Mouse (Mus musculus) ES-Bruce4 (cell line): ENCODE data around the gene Ube2f. TPM values are rescaled to one million over a fixed set of nuclear protein-coding genes. Genes with fewer than 3 reads are reported as not detected.

ENCODE experiments used
- H3K27ac ChIP-seq: 2 replicates; pipeline ENCODE4 v1.5.1; 2012; ENCODE audit warnings: low read length, inconsistent platforms; ENCODE audit not compliant: insufficient read depth
- H3K27me3 ChIP-seq: 2 replicates; pipeline ENCODE4 v1.6.1; 2012; ENCODE audit warnings: mild to moderate bottlenecking, low read length, inconsistent platforms; ENCODE audit not compliant: control insufficient read depth, poor library complexity, insufficient read depth, severe bottlenecking
- H3K36me3 ChIP-seq: 2 replicates; pipeline ENCODE4 v1.6.1; 2012; ENCODE audit warnings: inconsistent platforms, mild to moderate bottlenecking, low read length, moderate library complexity; ENCODE audit not compliant: control insufficient read depth, poor library complexity, insufficient read depth, severe bottlenecking
- H3K4me1 ChIP-seq: one replicate; pipeline ENCODE4 v1.8.1; 2011; ENCODE audit warnings: low read length; ENCODE audit not compliant: control insufficient read depth, insufficient read depth
- H3K4me3 ChIP-seq: 2 replicates; pipeline ENCODE4 v1.5.1; 2011; ENCODE audit warnings: low read depth, mild to moderate bottlenecking, low read length
- H3K9ac ChIP-seq: 2 replicates; pipeline ENCODE4 v1.6.1; 2012; ENCODE audit warnings: low read depth, mild to moderate bottlenecking, inconsistent platforms; ENCODE audit not compliant: poor library complexity, severe bottlenecking
- H3K9me3 ChIP-seq: replicated peaks from 2 replicates; pipeline ENCODE4 v1.6.1; 2012; ENCODE audit warnings: mild to moderate bottlenecking, low read length, inconsistent platforms; ENCODE audit not compliant: control insufficient read depth, poor library complexity, insufficient read depth, severe bottlenecking
- CTCF ChIP-seq: IDR thresholded peaks from one replicate; pipeline ENCODE4 v1.8.1; 2011; ENCODE audit warnings: low read depth, low read length
- EP300 ChIP-seq: IDR thresholded peaks from 2 replicates; pipeline ENCODE4 v1.6.1; 2011; ENCODE audit warnings: low read depth, low read length; ENCODE audit not compliant: insufficient read depth
- POLR2A ChIP-seq: IDR thresholded peaks from one replicate; pipeline ENCODE4 v1.8.1; 2011; ENCODE audit warnings: low read length; ENCODE audit not compliant: insufficient read depth
- polyA plus RNA-seq: library from polyadenylated mRNA; stranded (reverse); fragments of >200 nt; gene quantifications from 2 replicates; pipeline ENCODE4 v1.2.4, GENCODE M21; 2011; ENCODE audit warnings: low read depth; ENCODE audit not compliant: missing spikeins, insufficient read depth, insufficient read length

The Ube2f gene
- polyA plus RNA-seq, result 61.7 and 70.9 TPM in 2 replicates

DNA sequence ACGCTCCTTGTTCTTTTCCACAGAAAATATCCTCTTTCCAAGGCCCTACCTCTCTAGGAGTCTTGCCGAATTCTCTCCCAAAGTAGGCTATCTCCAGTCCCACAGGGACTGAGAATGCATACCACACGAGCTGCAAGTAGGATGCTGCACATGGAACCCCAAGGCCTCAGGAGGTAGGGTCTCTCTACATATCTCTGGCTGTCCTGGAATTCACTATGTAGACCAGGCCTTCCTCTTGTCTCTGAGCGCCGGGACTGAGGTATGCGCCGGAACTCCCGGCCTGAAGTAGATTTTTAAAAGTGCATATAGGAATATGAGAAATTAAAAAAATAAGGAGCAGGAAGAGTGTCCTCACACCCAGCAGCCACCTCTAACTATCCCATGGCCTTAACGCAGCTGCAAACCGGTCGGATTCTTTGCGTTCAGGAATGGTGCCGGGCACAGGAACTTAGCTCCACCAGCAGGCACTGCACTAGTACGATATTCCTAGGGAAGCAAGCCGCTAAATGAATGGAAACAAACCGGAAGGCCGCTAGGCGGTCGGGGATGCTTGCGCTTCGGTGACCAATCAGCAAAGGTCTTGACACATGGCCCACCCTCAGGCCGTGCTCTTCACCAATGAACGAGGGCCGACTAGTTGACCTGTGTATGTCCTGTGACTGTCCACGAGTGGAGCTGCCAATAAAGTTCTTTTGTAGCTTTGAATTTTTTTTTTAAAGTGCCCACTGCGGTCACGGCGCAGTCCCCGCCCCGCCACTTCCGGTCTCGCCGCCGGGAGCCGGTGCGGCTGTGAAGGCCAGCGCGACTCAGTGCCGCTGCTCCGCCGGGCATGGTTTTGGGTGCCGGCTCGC lies at the start of gene Ube2f:
Gene Ube2f (plus strand): TSS at position 741 of the 851 bp plus-strand sequence.
- Histone ChIP-seq H3K27ac (peak within 1 kb of the TSS; percentile 45; the same call in 1 of the 2 replicates), H3K9me3 (no peaks in the 10 kb centered on the region), H3K27me3 (no peaks in the 10 kb centered on the region), H3K4me1 (no peaks in the 10 kb centered on the region), H3K9ac (peak within 1 kb of the TSS; percentile 88), H3K4me3 (peak within 1 kb of the TSS; percentile 94), H3K36me3 (0 out of 2 replicates have a peak, but pooled peaks cover 2% of the 10 kb centered on the region)
- TF ChIP-seq CTCF, result no peak
- TF ChIP-seq POLR2A, result peak; percentile 85
- no peak for TF ChIP-seq EP300

DNA sequence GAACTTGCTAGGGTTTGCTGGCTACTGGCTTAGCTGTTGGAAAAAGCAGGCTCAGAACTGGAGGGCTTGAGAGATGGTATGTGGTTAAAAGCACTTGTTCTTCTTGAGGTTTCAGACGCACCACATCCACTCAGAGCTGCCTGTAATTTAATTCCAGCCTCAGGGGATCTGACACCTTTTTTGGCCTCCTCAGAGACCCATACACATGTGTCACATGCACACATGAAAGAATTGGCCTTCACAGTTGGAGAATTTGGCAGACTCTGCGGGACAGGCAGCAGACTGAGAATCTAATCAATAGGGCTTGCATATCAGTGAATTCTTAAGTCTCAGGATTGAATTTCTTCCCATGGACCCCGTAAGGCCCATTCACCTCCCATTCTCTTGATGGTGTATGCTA lies 49.0 kb upstream of the Ube2f start:
- no peak for TF ChIP-seq CTCF
- TF ChIP-seq POLR2A, result no peak
- no peak for TF ChIP-seq EP300
- no peaks in the 10 kb centered on the region for H3K9me3 ChIP-seq
- H3K27me3 ChIP-seq, result no peaks in the 10 kb centered on the region
- H3K36me3 ChIP-seq, result no peaks in the 10 kb centered on the region
- no peak overlapping the region for H3K4me3 ChIP-seq
- H3K27ac ChIP-seq, result no peak overlapping the region
- H3K4me1 ChIP-seq, result no peaks in the 10 kb centered on the region
- H3K9ac ChIP-seq, result no peak overlapping the region

DNA sequence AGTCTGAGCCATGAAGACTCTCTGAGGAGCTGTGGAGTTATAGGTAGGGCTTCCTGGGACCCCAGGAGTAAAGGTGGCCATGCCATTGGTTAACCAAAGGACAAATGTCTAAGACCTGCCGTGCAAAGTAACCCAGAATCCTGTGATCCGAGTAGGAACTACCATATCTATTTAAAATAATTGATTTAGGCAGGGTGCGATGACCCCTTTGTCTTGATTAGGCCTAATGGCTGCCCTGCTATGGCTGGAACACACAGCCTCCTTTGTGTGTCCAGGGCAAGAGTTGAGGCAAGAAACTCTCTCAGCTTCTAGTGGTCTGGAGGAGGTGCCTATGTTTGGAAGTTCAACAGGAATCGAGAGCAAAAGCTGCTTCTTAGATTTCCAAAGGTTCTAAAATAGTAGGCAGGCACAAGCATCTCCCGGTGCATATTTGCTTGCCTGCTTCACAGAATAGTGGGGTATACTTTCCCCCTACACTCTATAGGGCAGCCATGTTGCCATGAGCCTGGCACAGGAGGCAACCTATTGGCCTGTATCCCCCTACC lies 45.8 kb upstream of the Ube2f start:
- no peaks in the 10 kb centered on the region for H3K4me1 ChIP-seq
- no peak overlapping the region for H3K9ac ChIP-seq
- H3K4me3 ChIP-seq, result no peak overlapping the region
- no peaks in the 10 kb centered on the region for H3K36me3 ChIP-seq
- no peak overlapping the region for H3K27ac ChIP-seq
- no peaks in the 10 kb centered on the region for H3K9me3 ChIP-seq
- no peaks in the 10 kb centered on the region for H3K27me3 ChIP-seq
- TF ChIP-seq EP300 (no peak), POLR2A (no peak), CTCF (no peak)

DNA sequence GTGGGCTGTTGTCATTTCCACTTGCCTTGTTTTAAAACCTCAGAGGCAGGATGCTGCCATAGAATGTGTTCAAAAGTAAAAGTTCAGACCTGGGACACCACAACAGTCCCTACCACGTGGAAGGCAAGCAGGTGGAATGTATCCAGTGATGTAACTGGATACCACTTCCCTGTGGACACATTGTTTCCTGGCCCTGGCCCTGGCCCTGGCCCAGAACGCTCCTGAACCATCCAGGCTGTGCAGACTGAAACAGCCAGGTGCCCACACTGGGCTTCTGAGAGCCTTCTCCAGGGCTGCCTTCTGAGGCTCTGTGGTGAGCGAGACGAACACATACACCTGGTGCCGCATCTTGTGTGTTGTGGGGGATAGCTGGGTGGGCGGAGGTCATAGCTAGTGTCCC lies 44.5 kb upstream of the Ube2f start:
- no peak overlapping the region for H3K27ac ChIP-seq
- no peaks in the 10 kb centered on the region for H3K4me1 ChIP-seq
- H3K4me3 ChIP-seq, result no peak overlapping the region
- no peaks in the 10 kb centered on the region for H3K27me3 ChIP-seq
- H3K9me3 ChIP-seq, result no peaks in the 10 kb centered on the region
- no peak for TF ChIP-seq CTCF
- no peak for TF ChIP-seq POLR2A
- TF ChIP-seq EP300, result no peak
- no peak overlapping the region for H3K9ac ChIP-seq
- H3K36me3 ChIP-seq, result no peaks in the 10 kb centered on the region

DNA sequence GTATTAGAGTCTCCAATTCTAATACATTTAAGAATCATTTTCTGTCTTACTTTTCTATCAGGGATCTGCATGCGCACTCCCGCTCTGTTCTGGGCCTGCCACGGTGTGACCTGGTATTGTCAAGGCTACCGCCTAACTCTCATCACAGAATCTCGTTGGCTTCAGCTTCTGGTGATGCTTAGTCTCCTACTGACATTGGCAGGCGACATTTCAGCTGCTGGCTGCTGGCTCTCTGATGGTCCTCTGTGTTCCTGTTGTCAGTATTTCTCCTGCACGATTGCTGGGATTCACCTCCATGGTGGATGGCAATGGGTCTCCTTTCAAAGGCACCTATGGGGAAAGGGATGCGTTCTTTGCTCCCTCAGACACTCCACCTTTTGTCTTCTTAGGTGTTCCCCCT lies 43.8 kb upstream of the Ube2f start:
- TF ChIP-seq CTCF (no peak), EP300 (no peak), POLR2A (no peak)
- Histone ChIP-seq H3K4me1 (no peaks in the 10 kb centered on the region), H3K27ac (no peak overlapping the region), H3K36me3 (no peaks in the 10 kb centered on the region), H3K9ac (no peak overlapping the region), H3K27me3 (no peaks in the 10 kb centered on the region), H3K4me3 (no peak overlapping the region), H3K9me3 (no peaks in the 10 kb centered on the region)

DNA sequence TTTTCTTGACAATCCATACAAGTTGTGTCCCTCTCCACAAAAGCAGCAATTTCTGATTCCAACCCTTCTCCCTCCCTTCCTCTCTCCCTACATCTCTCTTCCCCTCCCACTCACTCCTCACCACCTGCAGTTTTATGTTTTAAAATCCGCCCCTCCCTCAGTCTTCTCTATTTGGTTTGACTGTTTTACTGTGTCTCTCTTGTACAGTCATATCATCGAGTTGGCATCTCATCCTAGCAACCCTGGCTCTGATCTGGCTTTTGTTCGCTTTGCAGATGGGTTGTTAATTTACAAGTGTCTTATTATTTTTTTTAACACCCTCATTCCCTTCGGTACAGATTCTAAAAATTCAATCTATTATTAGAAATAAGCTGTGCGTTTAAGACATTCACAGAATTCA lies 43.2 kb upstream of the Ube2f start:
- Histone ChIP-seq H3K4me1 (no peaks in the 10 kb centered on the region), H3K36me3 (no peaks in the 10 kb centered on the region), H3K4me3 (no peak overlapping the region), H3K9me3 (no peaks in the 10 kb centered on the region), H3K27ac (no peak overlapping the region), H3K9ac (no peak overlapping the region), H3K27me3 (no peaks in the 10 kb centered on the region)
- TF ChIP-seq POLR2A (no peak), CTCF (no peak), EP300 (no peak)
